Mouse (Mus musculus) testis, postnatal 14 days (tissue): ENCODE measurements around the gene Utp11.

ENCODE experiments used
- DNase-seq: peaks from one replicate; pipeline ENCODE4 v3.0.0; 2021; ENCODE audit warnings: low spot score

Gene Utp11

DNA sequence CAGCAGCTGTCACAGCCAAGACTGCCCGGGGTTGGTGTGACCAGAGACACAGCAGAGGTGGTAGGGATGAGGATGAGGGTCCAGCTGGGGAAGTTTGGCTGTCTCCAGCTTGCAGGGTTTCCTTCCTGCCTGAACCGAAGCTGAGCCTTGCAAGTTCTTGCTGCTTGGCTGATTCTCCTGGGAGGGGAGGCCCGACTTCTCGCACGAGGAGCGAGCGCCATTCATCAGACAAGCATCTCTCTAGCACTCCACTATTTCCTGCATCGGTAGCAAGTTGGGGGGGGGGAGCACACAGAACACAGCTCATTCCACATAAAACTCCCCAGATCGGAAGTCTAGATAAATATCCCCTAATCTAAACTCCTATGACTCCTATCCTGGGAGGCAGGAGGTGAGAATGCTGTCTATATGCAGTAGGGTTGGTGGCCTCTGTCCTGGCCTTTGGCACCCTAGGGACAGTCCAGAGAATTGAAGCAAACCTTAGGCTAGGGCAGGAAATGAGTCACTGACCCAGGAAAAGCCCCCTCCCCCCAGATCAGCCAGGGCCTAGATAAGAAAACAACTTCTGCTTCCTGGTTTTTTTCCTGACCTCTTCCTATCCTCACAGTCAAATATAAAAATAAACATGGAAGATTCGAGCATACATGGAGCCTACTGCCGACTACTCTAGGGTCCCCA, 11.5 kb upstream of the Utp11 start:
- no peak for DNase-seq

DNA sequence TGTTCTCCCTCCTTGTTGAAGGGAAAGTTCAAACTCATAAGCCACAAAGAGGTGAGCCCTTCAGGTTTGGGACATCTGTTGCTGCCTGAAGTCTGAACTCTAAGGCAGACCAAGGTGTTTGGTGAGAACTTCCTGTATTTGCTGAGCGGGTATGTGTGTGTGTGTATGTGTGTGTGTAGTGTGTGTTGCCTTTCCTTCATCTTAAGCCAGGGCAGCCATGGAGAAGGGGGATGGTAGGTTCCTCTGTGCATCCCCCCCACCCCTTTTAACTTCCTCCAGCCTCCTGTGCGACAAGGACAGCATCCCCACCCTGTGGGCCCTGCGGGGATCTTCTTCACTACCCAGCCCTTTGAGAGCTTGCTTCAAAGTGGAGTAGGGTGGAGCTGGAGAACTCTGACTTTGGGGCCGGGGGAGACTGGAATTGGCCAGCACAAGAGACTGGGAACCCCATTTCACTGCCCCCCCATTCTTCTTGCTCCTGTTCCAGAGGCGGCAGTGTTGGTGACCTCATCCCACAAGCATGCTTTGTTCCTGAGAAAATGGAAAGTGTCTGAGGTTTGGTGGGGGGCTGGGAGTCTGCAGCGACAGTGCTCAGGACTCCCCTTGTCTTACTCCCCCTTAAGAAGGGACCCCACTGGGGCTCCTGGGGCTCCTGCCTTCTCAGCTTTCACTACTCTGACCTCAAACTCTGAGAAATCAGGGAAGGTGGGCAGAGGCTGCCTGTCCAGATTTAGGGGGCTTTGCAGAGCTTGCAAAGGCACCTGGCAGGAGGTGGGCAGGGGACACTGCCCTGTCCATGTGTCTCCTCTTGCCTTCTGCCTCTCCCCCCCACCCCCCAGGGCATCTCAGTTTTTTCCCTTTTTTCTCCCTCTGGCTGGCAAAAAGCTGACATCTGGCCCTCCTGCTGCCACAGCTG, 10.7 kb upstream of the Utp11 start:
- no peak for DNase-seq

DNA sequence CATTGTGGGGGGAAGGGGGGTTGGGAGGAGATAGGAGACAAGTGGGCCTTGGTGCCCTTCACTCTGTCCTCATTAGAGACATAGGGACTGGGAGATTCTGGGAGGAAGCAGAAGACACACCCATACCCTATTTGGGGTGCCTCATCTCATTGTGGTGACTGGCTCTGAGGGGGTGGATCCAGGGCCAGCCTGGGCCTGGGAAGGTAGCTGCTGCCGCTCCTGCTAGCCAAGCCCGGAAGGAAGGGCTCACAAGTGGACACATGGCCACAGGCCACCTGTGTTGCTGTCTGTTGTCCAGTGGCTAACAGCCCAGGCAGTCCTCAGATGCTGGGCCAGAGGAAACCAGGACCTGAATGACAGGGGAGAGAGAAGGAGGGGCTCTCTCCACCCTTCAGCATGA, 10.0 kb upstream of the Utp11 start:
- DNase-seq = no peak

DNA sequence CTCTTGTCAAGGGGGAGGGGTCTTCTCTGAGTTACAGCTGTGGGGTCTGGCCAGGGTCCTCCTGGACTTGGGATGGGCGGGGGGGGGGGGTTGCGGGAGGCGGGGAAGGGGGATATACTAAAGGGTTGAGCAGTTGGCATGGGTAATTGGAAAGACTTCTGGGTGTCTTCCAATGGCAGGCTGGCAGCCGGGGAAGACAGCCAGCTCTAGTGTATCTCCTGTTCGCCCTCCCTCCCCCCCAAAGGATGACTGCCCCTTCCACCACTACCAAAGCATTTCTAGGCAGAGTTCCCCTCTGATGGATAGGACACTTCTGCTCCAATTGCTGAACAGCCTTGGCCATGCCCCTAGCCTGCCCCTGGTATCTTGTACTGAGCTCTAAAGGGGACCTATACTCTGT, 8.5 kb upstream of the Utp11 start:
- DNase-seq = no peak

DNA sequence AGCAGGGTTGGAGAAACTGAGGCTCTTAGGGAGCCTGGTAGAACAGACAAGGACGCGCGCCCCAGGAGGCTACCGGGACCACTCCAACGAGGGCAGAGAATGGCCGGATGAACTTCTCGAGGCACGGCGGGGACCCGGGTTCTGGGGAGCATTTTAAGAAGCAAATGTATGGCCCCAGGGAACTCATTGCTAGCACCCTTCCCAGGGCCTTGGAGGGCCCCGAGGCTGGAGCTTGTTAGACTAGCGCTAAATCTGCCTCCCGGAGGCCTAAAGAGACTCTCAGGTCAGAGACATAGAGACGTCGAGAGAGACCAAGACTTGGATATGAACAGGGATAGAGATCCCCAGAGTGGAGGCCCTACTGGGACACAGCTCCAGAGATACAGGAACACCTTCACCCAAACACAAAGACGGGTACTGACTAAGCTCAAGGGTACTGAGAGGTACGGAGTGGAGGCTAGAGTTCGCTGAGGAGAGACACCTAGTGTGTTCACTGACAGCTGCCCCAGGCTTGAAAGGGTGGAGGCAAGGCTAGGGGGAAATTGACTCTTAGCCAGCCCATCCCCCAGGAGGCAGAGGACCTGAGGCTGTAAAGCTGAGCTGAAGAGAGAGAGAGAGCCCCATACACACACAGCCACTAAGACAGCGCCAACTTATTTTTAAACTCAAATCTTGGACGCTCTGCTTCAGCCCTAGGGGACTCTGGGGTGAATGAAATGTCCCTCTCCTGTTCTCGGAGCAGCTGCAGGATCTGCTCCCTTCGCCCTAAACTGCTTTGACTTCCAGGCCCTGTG, 7.8 kb upstream of the Utp11 start:
- no peak for DNase-seq

DNA sequence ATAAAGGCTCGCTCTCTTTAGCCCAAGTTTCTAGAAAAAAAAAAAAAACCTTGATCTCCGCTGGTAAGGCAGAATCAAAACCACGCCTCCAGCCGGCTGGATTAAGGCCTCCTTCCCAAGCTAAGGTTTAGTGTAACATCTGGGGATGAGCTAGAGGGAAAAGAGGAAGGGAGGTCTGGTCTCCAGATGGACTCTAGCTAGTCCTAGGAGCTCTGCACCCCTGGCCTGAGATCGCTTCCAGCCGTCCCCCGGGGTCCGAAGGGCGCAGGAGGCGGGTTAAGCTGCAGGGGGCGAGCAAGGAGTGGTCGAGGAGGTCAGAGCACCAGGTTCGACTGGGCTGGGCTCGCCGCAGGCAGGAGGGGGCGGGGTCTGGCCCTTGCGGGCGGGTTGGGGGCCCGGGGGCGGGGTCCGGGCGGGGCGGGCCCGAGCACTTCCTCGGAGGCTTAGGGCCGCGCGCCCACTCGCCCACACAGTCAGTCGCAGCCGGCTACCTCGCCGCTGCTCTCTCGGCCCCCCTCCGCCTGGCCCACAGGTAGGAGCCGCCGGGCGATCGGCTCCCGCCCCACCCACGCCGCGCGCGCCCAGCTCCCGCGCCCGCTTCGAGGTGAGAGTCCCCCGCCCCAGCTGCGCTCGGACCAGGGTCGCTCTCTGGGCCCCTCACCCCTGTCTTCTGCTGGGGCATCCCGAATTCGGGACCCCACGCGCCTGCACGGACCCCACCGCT, 7.0 kb upstream of the Utp11 start, which contains the start of gene Fhl3:
Gene Fhl3, plus strand, starts transcription at position 454 of the 724 bp plus-strand sequence.
- peak; percentile 82 for DNase-seq

DNA sequence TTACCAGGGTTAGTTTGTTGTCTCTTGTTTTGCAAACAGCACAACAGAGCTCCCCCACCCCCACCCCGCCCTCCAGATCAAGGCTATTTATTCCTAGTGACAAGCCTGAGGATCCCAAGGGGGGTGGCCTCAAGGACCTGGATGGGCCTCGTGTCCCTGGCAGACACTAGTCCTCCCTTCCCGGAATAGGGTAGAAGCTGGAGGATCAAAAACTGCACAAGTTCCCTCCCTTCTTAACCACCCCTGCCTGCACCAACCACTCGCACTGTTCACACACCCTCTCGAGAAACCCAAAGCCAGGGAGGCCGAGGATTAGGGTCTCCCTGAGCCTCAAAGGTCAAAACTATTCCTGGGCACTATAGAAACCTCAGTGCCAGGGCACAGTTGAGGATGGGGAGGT, 6.4 kb upstream of the Utp11 start:
- DNase-seq = no peak

DNA sequence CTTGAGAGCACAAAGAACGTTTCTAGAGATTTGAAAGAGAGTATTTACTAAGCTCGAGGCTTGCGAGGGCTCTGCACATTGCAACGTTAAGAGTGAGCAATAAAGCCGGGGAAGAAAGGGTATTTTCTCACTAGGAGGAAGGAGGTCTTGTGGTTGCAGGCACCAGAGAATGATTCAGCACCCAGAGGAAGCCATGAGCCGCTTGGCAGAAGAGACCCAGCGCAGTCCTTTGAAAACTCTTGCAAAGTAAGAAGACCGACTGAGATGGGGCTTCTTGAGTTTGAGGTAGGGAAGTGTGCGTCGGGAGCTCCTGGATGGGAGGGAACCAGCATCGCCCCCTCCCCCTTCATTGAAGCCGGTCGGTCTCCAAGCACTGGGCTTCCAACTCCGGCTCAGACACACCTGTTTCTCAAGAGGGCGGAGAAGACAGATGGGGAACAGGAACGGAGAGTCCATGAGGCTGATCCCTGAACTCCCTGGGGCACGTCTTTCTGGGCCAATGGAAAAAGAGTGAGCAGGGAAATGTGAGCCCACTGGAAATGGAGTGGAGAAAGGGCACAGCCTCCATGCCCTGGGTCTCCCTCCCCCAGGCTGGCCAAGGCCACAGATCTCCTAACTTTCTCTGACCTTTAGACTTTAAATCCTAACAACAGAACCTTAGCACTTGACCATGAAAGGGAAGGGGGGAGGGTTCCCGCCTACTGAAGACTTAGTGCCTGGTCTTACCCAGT, 2.6 kb upstream of the Utp11 start:
- no peak for DNase-seq

DNA sequence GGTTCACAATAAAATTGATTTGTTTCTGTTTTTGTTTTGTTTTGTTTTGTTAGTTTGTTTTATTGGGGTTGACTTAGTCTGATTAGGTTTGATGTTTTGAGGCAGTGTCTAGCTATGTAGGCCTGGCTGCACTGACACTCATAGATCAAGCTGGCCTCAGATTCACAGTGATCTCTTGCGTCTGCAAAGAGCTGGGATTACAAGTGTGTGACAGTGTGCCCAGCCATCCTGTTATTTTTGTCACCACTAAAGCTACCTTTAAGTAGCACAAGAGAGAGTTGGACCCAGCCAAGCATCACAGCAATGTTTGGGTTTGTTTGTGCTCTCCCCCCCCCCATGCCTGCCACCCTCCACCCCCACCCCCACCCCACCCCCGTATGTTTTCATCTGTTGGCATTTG, 1.2 kb upstream of the Utp11 start:
- no peak for DNase-seq

DNA sequence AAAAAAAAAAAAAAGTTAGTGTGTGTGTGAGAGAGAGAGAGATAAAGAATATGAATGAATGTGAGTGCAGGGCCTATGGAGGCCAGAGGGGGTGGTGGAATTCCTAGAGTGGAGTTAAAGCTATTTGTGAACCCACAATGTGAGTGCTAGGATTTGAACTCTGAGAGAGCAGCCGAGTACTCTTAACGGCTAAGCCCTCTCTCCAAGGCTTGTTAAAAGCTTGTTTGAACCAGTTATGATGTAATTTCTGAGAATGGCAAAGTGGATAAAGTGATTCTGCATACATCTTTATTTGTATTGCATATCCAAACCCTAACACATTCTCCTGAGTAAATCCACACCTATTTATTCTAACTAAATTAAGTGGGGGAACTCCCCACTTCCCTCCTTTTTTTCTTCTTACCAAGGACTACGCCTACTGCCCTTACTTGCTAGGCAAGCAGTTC, 961 bp downstream of the Utp11 start:
- no peak for DNase-seq

DNA sequence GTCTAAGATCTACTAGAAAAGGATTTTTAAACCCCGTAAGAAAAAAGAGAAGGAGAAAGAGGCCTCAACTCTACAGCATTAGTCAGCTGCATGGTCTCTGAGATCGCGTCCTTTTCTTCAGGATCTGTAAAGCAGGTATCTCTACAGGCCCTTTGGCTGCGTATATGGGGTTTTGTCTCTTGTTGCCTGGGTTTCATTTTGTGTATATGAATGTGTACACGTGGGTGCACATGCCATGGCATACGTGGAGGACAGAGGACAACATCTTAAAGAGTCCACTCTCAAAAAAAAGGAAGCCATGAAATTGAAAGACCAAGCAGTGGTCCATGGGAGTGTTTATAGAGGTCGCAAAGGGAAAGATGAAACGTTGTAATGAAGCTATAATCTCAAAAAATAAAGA, 1.9 kb downstream of the Utp11 start:
- no peak for DNase-seq

DNA sequence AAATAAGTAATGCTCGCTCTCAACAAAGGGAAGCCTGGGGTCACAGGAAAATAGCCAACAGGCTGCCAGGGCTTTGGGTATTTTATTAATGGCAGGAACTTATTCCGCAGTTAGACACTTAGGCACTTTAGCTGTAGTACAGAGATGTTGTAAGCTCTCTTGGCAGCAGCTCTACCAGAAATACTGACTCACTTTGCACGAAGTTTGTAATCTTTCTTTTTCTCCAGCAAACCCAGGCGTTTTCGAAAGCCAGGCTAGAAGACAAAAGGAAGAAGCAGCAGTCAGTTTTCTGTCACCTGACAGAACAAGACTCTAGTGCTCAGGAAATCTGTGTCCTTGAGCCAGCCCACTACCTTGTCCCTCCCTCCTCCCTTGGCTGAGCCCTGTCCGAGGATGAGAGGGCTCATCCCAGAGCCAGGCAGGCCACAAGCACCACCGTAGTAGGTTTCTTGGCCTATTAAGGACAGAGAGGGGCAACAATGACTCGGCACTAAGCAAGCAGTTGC, 7.5 kb downstream of the Utp11 start:
- DNase-seq = no peak

DNA sequence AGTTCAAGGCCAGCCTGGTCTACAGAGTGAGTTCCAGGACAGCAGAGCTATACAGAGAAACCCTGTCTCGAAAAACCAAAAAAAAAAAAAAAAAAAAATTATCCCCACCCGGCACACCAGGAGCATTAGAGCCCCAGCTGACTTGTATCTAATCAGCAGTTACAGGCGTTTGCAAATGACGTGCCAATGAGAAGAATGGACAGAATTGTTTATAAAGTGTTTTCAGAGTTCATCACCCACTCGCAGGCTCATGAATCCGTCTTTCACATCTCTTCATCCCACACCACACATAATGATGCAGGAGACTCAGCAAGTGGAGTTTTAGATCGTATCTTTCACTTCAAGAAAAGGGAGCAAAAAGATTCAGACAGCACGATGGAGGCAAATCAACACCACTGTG, 7.9 kb downstream of the Utp11 start:
- DNase-seq = no peak

DNA sequence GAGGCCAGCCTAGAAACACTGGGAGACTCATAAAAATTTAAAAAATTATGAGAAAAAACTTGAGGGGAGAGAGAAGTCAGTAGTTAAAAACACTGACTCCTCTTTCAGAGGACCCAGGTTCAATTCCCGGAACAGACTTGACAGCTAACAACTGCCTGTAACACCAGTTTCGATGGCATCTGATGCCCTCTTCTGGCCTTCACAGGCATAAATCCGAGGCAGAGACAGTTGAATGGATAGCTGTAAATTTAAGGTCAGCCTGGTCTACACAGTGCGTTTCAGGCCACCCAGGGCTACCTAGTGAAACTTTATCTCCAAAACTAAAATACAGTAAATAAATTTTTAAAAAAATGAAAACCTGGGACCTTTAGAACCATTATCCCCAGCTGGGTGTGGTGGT, 8.4 kb downstream of the Utp11 start:
- no peak for DNase-seq

DNA sequence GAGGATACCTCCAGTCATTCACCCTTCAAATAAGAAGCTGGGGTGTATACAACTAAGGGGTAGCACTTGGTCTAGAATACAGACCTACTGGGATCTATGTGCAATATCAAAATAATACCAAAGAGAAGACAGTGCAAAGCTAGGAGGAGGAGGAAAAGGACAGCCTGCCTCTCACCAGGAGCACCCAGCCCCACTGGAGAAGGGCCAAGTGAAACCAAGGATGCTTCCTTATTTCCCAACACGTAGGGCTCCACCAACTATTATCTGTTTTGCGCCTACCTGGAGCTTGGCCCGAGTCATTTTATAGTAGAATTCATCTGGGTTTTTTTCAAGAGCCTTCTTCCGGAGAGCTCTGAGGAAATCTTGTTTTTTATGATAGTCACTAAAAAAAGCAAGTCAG, 9.9 kb downstream of the Utp11 start:
- no peak for DNase-seq

DNA sequence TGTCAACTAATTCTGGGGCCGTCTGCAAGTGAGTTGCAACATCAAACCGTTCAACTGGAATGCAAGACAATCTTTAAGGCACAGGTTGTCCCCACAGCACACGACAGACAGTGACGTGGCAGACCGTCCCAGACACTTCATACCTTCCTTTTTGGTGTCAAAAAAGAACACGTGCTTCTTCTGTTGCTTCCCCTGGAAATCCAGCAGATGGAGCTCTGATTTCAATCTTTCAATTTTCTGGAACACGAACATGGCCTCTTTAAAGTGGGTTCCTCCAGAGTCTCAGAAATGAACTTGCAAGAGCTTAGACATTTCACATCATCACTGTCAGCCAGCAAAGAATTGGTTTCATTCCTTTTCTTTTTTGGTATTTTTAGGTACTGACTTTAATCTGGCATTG, 11.1 kb downstream of the Utp11 start:
- DNase-seq = no peak

DNA sequence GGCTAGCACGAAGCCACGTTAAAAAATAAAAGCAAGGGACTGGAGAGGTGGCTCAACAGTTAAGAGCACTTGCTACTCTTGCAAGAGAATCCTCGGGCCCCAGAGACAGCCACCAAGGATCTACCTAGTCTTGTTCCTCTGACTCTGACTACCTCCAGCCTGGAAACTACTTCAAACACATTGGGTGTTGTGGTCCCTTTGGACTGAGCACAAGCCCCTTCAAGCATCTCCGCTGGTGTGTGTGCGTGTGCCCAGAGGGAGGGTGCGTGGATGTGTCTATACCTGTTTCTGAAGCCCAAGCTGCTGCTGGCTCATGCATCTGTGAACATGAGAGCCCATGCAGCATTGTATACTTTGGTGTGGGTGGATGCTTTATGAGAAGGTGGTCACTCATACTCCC, 17.4 kb downstream of the Utp11 start:
- DNase-seq = no peak

DNA sequence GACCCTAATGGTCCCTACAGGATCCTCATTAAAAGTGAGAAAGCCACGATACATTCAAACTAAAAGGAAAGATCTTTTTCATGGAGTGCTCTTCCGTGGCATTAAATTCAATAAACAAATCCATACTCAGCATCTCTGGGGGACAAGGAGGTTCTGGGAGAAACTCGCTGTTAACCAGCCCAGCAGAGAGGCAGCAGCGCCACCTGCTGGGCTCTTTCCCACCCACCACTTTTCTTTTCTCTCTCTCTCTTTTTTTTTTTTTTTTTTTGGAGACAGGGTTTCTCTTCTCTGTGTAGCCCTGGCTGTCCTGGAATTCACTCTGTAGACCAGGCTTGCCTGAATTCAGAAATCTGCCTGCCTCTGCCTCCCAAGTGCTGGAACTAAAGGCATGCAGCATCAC, 18.4 kb downstream of the Utp11 start:
- no peak for DNase-seq

DNA sequence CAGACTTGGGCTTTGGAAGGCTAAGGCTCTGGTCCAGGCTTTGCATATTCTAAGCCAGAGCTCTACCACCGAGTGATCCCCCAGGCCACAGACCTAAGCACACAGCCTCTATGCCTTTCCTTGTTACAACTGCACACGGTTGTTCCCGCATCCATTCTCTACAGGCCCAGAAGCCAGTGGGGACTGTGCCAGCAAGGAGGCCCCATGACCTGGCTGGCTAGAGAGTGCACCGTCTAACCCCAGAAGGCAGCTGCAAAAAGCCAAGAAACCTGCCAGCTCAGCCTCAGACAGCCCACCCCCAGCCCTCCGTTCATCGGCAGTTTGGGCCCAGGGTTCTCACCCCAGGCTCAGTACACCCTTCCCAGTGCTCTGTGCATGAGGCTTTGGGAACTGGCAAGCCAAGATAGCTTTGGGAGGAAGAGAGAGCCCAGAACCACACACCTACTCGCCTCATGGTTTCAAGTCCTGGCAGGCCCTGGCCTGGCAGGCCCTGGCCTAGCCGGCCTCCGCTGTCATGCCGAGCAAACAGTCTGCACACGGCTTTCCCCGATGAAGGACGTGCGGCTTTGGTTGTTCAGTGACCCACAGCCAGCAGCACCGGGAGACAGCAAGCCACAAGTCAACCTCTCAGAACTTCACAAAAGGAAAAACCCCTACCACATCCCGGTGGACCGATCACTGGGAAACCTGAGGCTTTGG, 18.9 kb downstream of the Utp11 start:
- no peak for DNase-seq
